Mouse (Mus musculus) hindbrain, embryonic 16.5 days (tissue): Measurements from ENCODE around the gene Tex50. TPM values are rescaled to one million over a fixed set of nuclear protein-coding genes. Genes with fewer than 3 reads are reported as not detected.
A peak's percentile ranks its signal among the peaks of the same experiment; 100 is the strongest.
"Not testable (repeated sequence)": the region's sequence is repeated elsewhere in the genome, so short reads cannot be mapped to it uniquely, and the experiment has no call there.

Experiments
- ATAC-seq: fragments of 200-750 bp; cut with Nextera tagmentation; 2 replicates; pipeline ENCODE4 v1.8.0; 2017; ENCODE audit warnings: moderate TSS enrichment, moderate library complexity
- H3K27ac ChIP-seq: fragments of 300-500 bp; sonication (generic); 2 replicates; pipeline ENCODE4 v1.5.1; 2014; ENCODE audit warnings: low read depth, mild to moderate bottlenecking, control low read depth, low read length, moderate library complexity
- H3K27me3 ChIP-seq: fragments of 300-500 bp; sonication (generic); replicated peaks from 2 replicates; pipeline ENCODE4 v1.6.1; 2014; ENCODE audit warnings: low read length; ENCODE audit not compliant: control insufficient read depth, insufficient read depth
- H3K36me3 ChIP-seq: fragments of 300-500 bp; sonication (generic); 2 replicates; pipeline ENCODE4 v1.6.1; 2014; ENCODE audit warnings: mild to moderate bottlenecking, low read length, moderate library complexity, mixed read lengths; ENCODE audit not compliant: control insufficient read depth, insufficient read depth
- H3K4me1 ChIP-seq: fragments of 300-500 bp; sonication (generic); 2 replicates; pipeline ENCODE4 v1.6.1; 2014; ENCODE audit warnings: low read depth, low read length; ENCODE audit not compliant: control insufficient read depth, insufficient read depth
- H3K4me2 ChIP-seq: fragments of 300-500 bp; sonication (generic); 2 replicates; pipeline ENCODE4 v1.6.1; 2014; ENCODE audit warnings: mild to moderate bottlenecking, low read length, control low read depth, moderate library complexity
- H3K4me3 ChIP-seq: fragments of 300-500 bp; sonication (generic); 2 replicates; pipeline ENCODE4 v1.5.1; 2014; ENCODE audit warnings: mild to moderate bottlenecking, low read length, control low read depth, moderate library complexity
- H3K9ac ChIP-seq: fragments of 300-500 bp; sonication (generic); 2 replicates; pipeline ENCODE4 v1.6.1; 2014; ENCODE audit warnings: low read depth, mild to moderate bottlenecking, control low read depth, low read length, moderate library complexity
- H3K9me3 ChIP-seq: fragments of 300-500 bp; sonication (generic); 2 replicates; pipeline ENCODE4 v1.6.1; 2014; ENCODE audit warnings: mild to moderate bottlenecking, low read length, moderate library complexity; ENCODE audit not compliant: control insufficient read depth
- WGBS: fragments of 180-500 bp; shearing (Covaris S2); extraction: QIAGEN DNeasy Blood & Tissue Kit; methylation state at CpG from one replicate; pipeline ENCODE4 v1.1.7; 2014; 5-methylcytosine and 5-hydroxymethylcytosine counted together
- polyA plus RNA-seq: library from polyadenylated mRNA; unstranded; fragments of >200 nt; fragmentation: Nextera tagmentation; extraction: Ambion mirVana; gene quantifications from 2 replicates; pipeline ENCODE4 v1.2.1, GENCODE M21; 2015

Gene Tex50
- polyA plus RNA-seq, 1 experiment from 2014 or later: 1.1 TPM

- no peak overlapping the region for H3K27ac ChIP-seq
- no peaks in the 10 kb centered on the region for H3K36me3 ChIP-seq
- no peaks in the 10 kb centered on the region for H3K4me1 ChIP-seq
- under 1% methylated on average over 40 of the region's 40 CpGs for WGBS
- no peaks in the 10 kb centered on the region for H3K9me3 ChIP-seq
- peak; percentile 96 for ATAC-seq
- peak overlapping the region; percentile 57 for H3K4me3 ChIP-seq
- no peaks in the 10 kb centered on the region; the same call in none of the 2 replicates for H3K27me3 ChIP-seq
- H3K9ac ChIP-seq: peak overlapping the region; percentile 74
- peak overlapping the region; percentile 90 for H3K4me2 ChIP-seq
Measured at GRCm38 (mm10) chr1:161170651-161171050, 11.5 kb upstream of the Tex50 start.

GRCm38 (mm10) chr1:161160266-161160665 lies 1.2 kb upstream of the Tex50 start:
- H3K9ac ChIP-seq: no peak overlapping the region
- 71% methylated on average over 4 of the region's 4 CpGs for WGBS
- H3K27me3 ChIP-seq: no peaks in the 10 kb centered on the region
- ATAC-seq: no peak
- no peaks in the 10 kb centered on the region for H3K4me1 ChIP-seq
- no peak overlapping the region for H3K4me3 ChIP-seq
- no peak overlapping the region for H3K4me2 ChIP-seq
- peaks cover 5% of the 10 kb centered on the region; the same call in 1 of the 2 replicates for H3K36me3 ChIP-seq
- H3K27ac ChIP-seq: no peak overlapping the region
- no peaks in the 10 kb centered on the region for H3K9me3 ChIP-seq

- Histone ChIP-seq H3K9me3 (no peaks in the 10 kb centered on the region), H3K27ac (no peak overlapping the region), H3K4me3 (no peak overlapping the region), H3K9ac (no peak overlapping the region), H3K27me3 (no peaks in the 10 kb centered on the region), H3K36me3 (no peaks in the 10 kb centered on the region), H3K4me1 (no peaks in the 10 kb centered on the region), H3K4me2 (no peak overlapping the region)
- 89% methylated on average over 10 of the region's 10 CpGs for WGBS
- no peak for ATAC-seq
Measured at GRCm38 (mm10) chr1:161156546-161156945, 2.6 kb downstream of the Tex50 start.

GRCm38 (mm10) chr1:161151098-161151497 lies 8.0 kb downstream of the Tex50 start:
- no peaks in the 10 kb centered on the region for H3K4me1 ChIP-seq
- no peak overlapping the region for H3K4me3 ChIP-seq
- H3K4me2 ChIP-seq: no peak overlapping the region
- WGBS: 72% methylated on average over 6 of the region's 6 CpGs
- no peak for ATAC-seq
- no peak overlapping the region for H3K27ac ChIP-seq
- no peaks in the 10 kb centered on the region for H3K27me3 ChIP-seq
- H3K9me3 ChIP-seq: no peaks in the 10 kb centered on the region
- no peak overlapping the region for H3K9ac ChIP-seq
- no peaks in the 10 kb centered on the region for H3K36me3 ChIP-seq

- no peak overlapping the region for H3K27ac ChIP-seq
- H3K27me3 ChIP-seq: no peaks in the 10 kb centered on the region
- H3K4me1 ChIP-seq: no peaks in the 10 kb centered on the region
- H3K4me2 ChIP-seq: no peak overlapping the region
- H3K4me3 ChIP-seq: no peak overlapping the region
- H3K36me3 ChIP-seq: no peaks in the 10 kb centered on the region
- H3K9me3 ChIP-seq: no peaks in the 10 kb centered on the region
- no peak for ATAC-seq
- no peak overlapping the region for H3K9ac ChIP-seq
- WGBS: 76% methylated on average over 2 of the region's 2 CpGs
Measured at GRCm38 (mm10) chr1:161147888-161148287, 11.2 kb downstream of the Tex50 start.

- H3K4me3 ChIP-seq, ATAC-seq, H3K4me1 ChIP-seq, H3K9ac ChIP-seq, H3K4me2 ChIP-seq, H3K9me3 ChIP-seq, H3K27ac ChIP-seq, H3K27me3 ChIP-seq, H3K36me3 ChIP-seq: not testable (repeated sequence)
- 86% methylated on average over 8 of the region's 8 CpGs for WGBS
Measured at GRCm38 (mm10) chr1:161145611-161146010, 13.5 kb downstream of the Tex50 start.

- Histone ChIP-seq H3K9ac (no peak overlapping the region), H3K4me1 (no peaks in the 10 kb centered on the region), H3K36me3 (no peaks in the 10 kb centered on the region), H3K9me3 (no peaks in the 10 kb centered on the region), H3K27ac (no peak overlapping the region), H3K4me2 (peak overlapping the region; percentile 81), H3K4me3 (peak overlapping the region; percentile 55), H3K27me3 (no peaks in the 10 kb centered on the region)
- 86% methylated on average over 7 of the region's 7 CpGs for WGBS
- no peak for ATAC-seq
Measured at GRCm38 (mm10) chr1:161143216-161143615, 15.9 kb downstream of the Tex50 start.

GRCm38 (mm10) chr1:161142531-161143159 lies 16.5 kb downstream of the Tex50 start, which contains the start of gene Ankrd45:
Ankrd45 (plus strand) TSS chr1:161142691.
- H3K9ac ChIP-seq: peak within 1 kb of the TSS; percentile 63
- H3K27ac ChIP-seq: no peak within 1 kb of the TSS
- no peaks in the 10 kb centered on the region for H3K4me1 ChIP-seq
- ATAC-seq: peak; percentile 97
- no peaks in the 10 kb centered on the region for H3K36me3 ChIP-seq
- peak within 1 kb of the TSS; percentile 81 for H3K4me2 ChIP-seq
- H3K27me3 ChIP-seq: no peaks in the 10 kb centered on the region
- 4% methylated on average over 33 of the region's 33 CpGs for WGBS
- H3K9me3 ChIP-seq: no peaks in the 10 kb centered on the region
- H3K4me3 ChIP-seq: peak within 1 kb of the TSS; percentile 55

GRCm38 (mm10) chr1:161140026-161140762 lies 18.9 kb downstream of the Tex50 start:
- H3K9me3 ChIP-seq: no peaks in the 10 kb centered on the region
- H3K4me3 ChIP-seq: no peak overlapping the region
- 89% methylated on average over 9 of the region's 9 CpGs for WGBS

More at GRCm38 (mm10) chr1:161140026-161140762, 18.9 kb downstream of the Tex50 start:
- H3K27me3 ChIP-seq: 0 out of 2 replicates have a peak, but pooled peaks cover 2% of the 10 kb centered on the region
- no peaks in the 10 kb centered on the region for H3K4me1 ChIP-seq
- H3K4me2 ChIP-seq: no peak overlapping the region
- no peak overlapping the region for H3K9ac ChIP-seq
- H3K36me3 ChIP-seq: no peaks in the 10 kb centered on the region
- H3K27ac ChIP-seq: no peak overlapping the region
- no peak for ATAC-seq
